Mouse (Mus musculus): ENCODE data around the gene Lrrc8a. TPM values are rescaled to one million over a fixed set of nuclear protein-coding genes. Genes with fewer than 3 reads are reported as not detected.

Lrrc8a gene
- polyA plus RNA-seq, 1 experiment from 2014 or later, result 34.0 TPM

- ATAC-seq (ENCODE audit: insufficient read depth, low FRiP score), result no peak
- Histone ChIP-seq H3K36me3 (ENCODE audit: control insufficient read depth, insufficient read depth, low read length) (0 out of 2 replicates have a peak, but pooled peaks cover 3% of the 10 kb centered on the region), H3K27ac (ENCODE audit: low read length) (no peak overlapping the region), H3K4me3 (replicated peaks; ENCODE audit: low read length) (no peak overlapping the region), H3K9me3 (replicated peaks; ENCODE audit: control insufficient read depth, low read length) (no peaks in the 10 kb centered on the region; the same call in 1 of the 2 replicates), H3K4me1 (ENCODE audit: control insufficient read depth, insufficient read depth, low read length) (peaks cover 23% of the 10 kb centered on the region), H3K4me2 (ENCODE audit: low read depth, low read length) (no peak overlapping the region), H3K27me3 (ENCODE audit: control insufficient read depth, insufficient read depth, low read length) (no peaks in the 10 kb centered on the region), H3K9ac (ENCODE audit: low read length) (no peak overlapping the region)
- 78% methylated on average over 5 of the region's 5 CpGs for WGBS
Observed at GRCm38 (mm10) chr2:30235593-30235992, 1.9 kb upstream of the Lrrc8a start.

DNA sequence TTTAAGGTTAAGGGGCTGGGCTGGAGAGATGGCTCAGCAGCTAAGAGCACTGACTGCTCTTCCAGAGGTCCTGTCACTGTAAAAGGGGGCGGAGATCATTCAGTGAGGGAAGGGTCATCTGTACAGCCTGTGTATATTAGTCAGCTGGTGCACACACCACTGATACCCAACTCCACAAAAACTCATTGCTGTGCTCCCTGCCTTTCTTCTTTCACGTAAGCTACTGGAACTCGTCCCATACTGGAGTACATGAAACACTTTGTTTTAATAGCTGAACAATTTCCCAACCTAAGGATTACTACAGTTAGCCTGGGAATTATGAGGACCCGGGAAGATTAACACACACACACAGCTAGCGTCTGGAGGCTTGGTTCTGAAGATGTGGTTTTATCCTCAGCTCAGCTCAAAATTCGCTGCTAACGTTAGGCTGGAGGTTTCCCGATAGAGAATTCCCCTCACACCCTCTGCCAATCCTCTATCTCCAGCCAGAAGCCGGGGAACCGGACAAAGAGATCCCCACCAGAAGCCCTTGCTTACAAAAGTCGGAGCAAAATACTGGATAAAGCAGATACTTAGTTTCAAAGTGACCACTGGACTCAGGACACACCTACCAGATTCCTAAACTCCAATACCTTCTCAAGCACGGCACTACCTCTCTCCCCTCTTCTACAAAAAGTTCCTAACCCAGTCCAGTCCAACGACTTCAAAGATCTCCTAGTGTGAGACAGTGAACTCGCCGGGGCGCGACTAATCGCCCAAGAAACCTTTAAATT lies 903 bp upstream of the Lrrc8a start:
- WGBS, result 2% methylated on average over 18 of the region's 18 CpGs

GRCm38 (mm10) chr2:30237881-30238280 lies 366 bp downstream of the Lrrc8a start:
- H3K27me3 ChIP-seq (ENCODE audit: control insufficient read depth, insufficient read depth, low read length), result no peaks in the 10 kb centered on the region
- H3K27ac ChIP-seq (ENCODE audit: low read length), result peak overlapping the region; percentile 86
- under 1% methylated on average over 38 of the region's 42 CpGs for WGBS
- H3K4me1 ChIP-seq (ENCODE audit: control insufficient read depth, insufficient read depth, low read length), result peaks cover 26% of the 10 kb centered on the region
- H3K4me2 ChIP-seq (ENCODE audit: low read depth, low read length), result peak overlapping the region; percentile 83
- peak overlapping the region; percentile 84 for H3K4me3 ChIP-seq (replicated peaks; ENCODE audit: low read length)
- ATAC-seq (ENCODE audit: insufficient read depth, low FRiP score), result peak; percentile 89
- H3K36me3 ChIP-seq (ENCODE audit: control insufficient read depth, insufficient read depth, low read length), result peaks cover 17% of the 10 kb centered on the region
- H3K9me3 ChIP-seq (replicated peaks; ENCODE audit: control insufficient read depth, low read length), result no peaks in the 10 kb centered on the region
- peak overlapping the region; percentile 90 for H3K9ac ChIP-seq (ENCODE audit: low read length)

More for the DNA sequence above, 903 bp upstream of the Lrrc8a start:
- H3K9ac ChIP-seq (ENCODE audit: low read length), result peak overlapping the region; percentile 84
- H3K4me3 ChIP-seq (replicated peaks; ENCODE audit: low read length), result peak overlapping the region; percentile 84
- peaks cover 23% of the 10 kb centered on the region for H3K4me1 ChIP-seq (ENCODE audit: control insufficient read depth, insufficient read depth, low read length)
- peak overlapping the region; percentile 92 for H3K4me2 ChIP-seq (ENCODE audit: low read depth, low read length)
- H3K27ac ChIP-seq (ENCODE audit: low read length), result peak overlapping the region; percentile 52
- no peaks in the 10 kb centered on the region for H3K9me3 ChIP-seq (replicated peaks; ENCODE audit: control insufficient read depth, low read length)
- no peak for ATAC-seq (ENCODE audit: insufficient read depth, low FRiP score)
- no peaks in the 10 kb centered on the region for H3K27me3 ChIP-seq (ENCODE audit: control insufficient read depth, insufficient read depth, low read length)
- H3K36me3 ChIP-seq (ENCODE audit: control insufficient read depth, insufficient read depth, low read length), result peaks cover 14% of the 10 kb centered on the region

DNA sequence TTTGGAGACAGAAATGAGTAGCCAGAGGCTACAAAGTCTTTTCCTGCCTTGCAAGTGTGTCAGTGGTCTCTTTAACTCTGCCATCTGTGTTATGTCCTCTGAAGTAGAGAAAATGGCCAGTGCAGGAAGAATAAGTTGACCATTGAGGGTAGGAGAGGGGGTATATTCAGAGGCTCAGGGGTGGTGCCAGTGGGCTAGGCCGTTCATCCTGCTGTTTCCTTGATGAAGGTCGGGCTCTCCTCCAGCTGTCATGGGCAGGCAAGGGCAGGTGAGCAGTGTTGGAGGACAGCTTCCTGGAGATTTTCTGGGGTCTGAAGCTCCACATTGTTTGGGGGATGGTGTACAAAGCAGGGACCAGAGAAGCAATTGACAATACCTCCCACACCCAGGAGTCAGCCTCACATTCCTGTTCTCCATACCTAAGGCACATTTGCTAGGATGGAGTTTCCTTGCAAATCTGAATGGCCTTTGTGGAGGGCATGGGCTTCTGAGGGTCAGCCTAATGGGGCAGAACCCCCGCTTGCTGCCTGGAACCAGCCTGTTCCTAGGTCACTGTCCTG lies 1.5 kb downstream of the Lrrc8a start:
- peak overlapping the region; percentile 83 for H3K4me2 ChIP-seq (ENCODE audit: low read depth, low read length)
- H3K9ac ChIP-seq (ENCODE audit: low read length), result peak overlapping the region; percentile 90
- no peaks in the 10 kb centered on the region for H3K27me3 ChIP-seq (ENCODE audit: control insufficient read depth, insufficient read depth, low read length)
- ATAC-seq (ENCODE audit: insufficient read depth, low FRiP score), result no peak
- H3K9me3 ChIP-seq (replicated peaks; ENCODE audit: control insufficient read depth, low read length), result no peaks in the 10 kb centered on the region
- 54% methylated on average over 3 of the region's 3 CpGs for WGBS
- H3K4me1 ChIP-seq (ENCODE audit: control insufficient read depth, insufficient read depth, low read length), result peaks cover 27% of the 10 kb centered on the region
- peak overlapping the region; percentile 86; the same call in 1 of the 2 replicates for H3K27ac ChIP-seq (ENCODE audit: low read length)
- H3K36me3 ChIP-seq (ENCODE audit: control insufficient read depth, insufficient read depth, low read length), result peaks cover 17% of the 10 kb centered on the region
- H3K4me3 ChIP-seq (replicated peaks; ENCODE audit: low read length), result peak overlapping the region; percentile 84

GRCm38 (mm10) chr2:30239777-30240176 lies 2.3 kb downstream of the Lrrc8a start:
- H3K27ac ChIP-seq (ENCODE audit: low read length), result peak overlapping the region; percentile 86; the same call in 1 of the 2 replicates
- no peak overlapping the region for H3K9ac ChIP-seq (ENCODE audit: low read length)
- peaks cover 17% of the 10 kb centered on the region for H3K36me3 ChIP-seq (ENCODE audit: control insufficient read depth, insufficient read depth, low read length)
- peak overlapping the region; percentile 83; the same call in 1 of the 2 replicates for H3K4me2 ChIP-seq (ENCODE audit: low read depth, low read length)
- H3K9me3 ChIP-seq (replicated peaks; ENCODE audit: control insufficient read depth, low read length), result no peaks in the 10 kb centered on the region
- peak overlapping the region; percentile 84; the same call in 1 of the 2 replicates for H3K4me3 ChIP-seq (replicated peaks; ENCODE audit: low read length)
- no peaks in the 10 kb centered on the region for H3K27me3 ChIP-seq (ENCODE audit: control insufficient read depth, insufficient read depth, low read length)
- 68% methylated on average over 4 of the region's 4 CpGs for WGBS
- peaks cover 35% of the 10 kb centered on the region for H3K4me1 ChIP-seq (ENCODE audit: control insufficient read depth, insufficient read depth, low read length)
- ATAC-seq (ENCODE audit: insufficient read depth, low FRiP score), result no peak

DNA sequence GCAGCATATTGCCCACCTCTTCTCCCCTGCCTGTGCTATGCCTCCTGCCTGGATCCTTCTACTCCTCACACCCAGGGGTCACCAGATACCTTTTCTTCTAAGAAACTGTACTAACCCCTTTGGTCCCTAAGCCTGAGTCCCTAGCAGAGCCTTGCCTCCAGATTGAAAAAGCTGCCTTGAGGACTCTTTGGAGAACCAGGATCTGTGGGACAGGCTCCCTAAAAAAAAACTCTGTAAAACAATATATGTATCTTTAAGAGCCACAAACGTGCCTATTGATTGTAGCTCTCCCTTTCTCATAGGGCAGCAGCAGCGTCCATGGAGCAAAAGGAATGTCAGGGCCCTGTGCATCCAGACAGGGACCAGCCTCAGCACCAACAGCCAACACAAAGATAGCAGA lies 2.8 kb downstream of the Lrrc8a start, which contains the start of gene Gm28035:
Gm28035 (plus strand) TSS at position 301 of the 400 bp plus-strand sequence.
- Histone ChIP-seq H3K4me2 (ENCODE audit: low read depth, low read length) (peak within 1 kb of the TSS; percentile 83), H3K4me3 (replicated peaks; ENCODE audit: low read length) (peak within 1 kb of the TSS; percentile 84), H3K36me3 (ENCODE audit: control insufficient read depth, insufficient read depth, low read length) (peaks cover 17% of the 10 kb centered on the region), H3K4me1 (ENCODE audit: control insufficient read depth, insufficient read depth, low read length) (peaks cover 38% of the 10 kb centered on the region), H3K9me3 (replicated peaks; ENCODE audit: control insufficient read depth, low read length) (no peaks in the 10 kb centered on the region), H3K27me3 (ENCODE audit: control insufficient read depth, insufficient read depth, low read length) (no peaks in the 10 kb centered on the region), H3K27ac (ENCODE audit: low read length) (peak within 1 kb of the TSS; percentile 86; the same call in 1 of the 2 replicates), H3K9ac (ENCODE audit: low read length) (peak within 1 kb of the TSS; percentile 90)
- 76% methylated on average over 2 of the region's 2 CpGs for WGBS
- ATAC-seq (ENCODE audit: insufficient read depth, low FRiP score), result no peak

GRCm38 (mm10) chr2:30242509-30242908 lies 5.0 kb downstream of the Lrrc8a start:
- Histone ChIP-seq H3K9ac (ENCODE audit: low read length) (no peak overlapping the region), H3K36me3 (ENCODE audit: control insufficient read depth, insufficient read depth, low read length) (peaks cover 17% of the 10 kb centered on the region), H3K4me1 (ENCODE audit: control insufficient read depth, insufficient read depth, low read length) (peaks cover 35% of the 10 kb centered on the region), H3K4me3 (replicated peaks; ENCODE audit: low read length) (no peak overlapping the region), H3K27ac (ENCODE audit: low read length) (peak overlapping the region; percentile 71), H3K27me3 (ENCODE audit: control insufficient read depth, insufficient read depth, low read length) (no peaks in the 10 kb centered on the region), H3K4me2 (ENCODE audit: low read depth, low read length) (no peak overlapping the region), H3K9me3 (replicated peaks; ENCODE audit: control insufficient read depth, low read length) (no peaks in the 10 kb centered on the region)
- ATAC-seq (ENCODE audit: insufficient read depth, low FRiP score), result no peak
- 41% methylated on average over 4 of the region's 4 CpGs for WGBS

DNA sequence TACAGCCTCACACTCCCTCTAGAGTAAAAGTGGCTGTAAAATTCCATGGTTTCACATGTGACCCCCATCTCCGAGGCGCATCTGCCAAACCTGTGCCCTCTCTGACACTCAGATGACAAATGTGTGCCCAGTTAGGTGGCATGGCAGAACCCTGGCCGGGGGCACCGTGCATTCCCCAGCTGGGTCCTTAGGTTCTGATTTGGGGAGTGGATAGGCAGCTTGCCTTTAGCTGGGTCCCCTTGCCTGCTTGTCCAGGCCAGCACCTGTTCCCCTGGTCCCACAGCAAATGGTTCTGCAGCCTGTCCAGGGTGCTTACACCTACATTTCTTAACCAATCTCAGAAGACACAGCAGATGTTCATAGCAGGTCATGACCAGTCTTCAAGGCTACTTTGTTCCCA lies 5.9 kb downstream of the Lrrc8a start:
- no peak for ATAC-seq (ENCODE audit: insufficient read depth, low FRiP score)
- Histone ChIP-seq H3K36me3 (ENCODE audit: control insufficient read depth, insufficient read depth, low read length) (peaks cover 17% of the 10 kb centered on the region), H3K9me3 (replicated peaks; ENCODE audit: control insufficient read depth, low read length) (no peaks in the 10 kb centered on the region), H3K27me3 (ENCODE audit: control insufficient read depth, insufficient read depth, low read length) (no peaks in the 10 kb centered on the region), H3K4me1 (ENCODE audit: control insufficient read depth, insufficient read depth, low read length) (peaks cover 33% of the 10 kb centered on the region), H3K4me2 (ENCODE audit: low read depth, low read length) (no peak overlapping the region), H3K4me3 (replicated peaks; ENCODE audit: low read length) (no peak overlapping the region), H3K27ac (ENCODE audit: low read length) (no peak overlapping the region), H3K9ac (ENCODE audit: low read length) (no peak overlapping the region)
- 93% methylated on average over 4 of the region's 4 CpGs for WGBS

DNA sequence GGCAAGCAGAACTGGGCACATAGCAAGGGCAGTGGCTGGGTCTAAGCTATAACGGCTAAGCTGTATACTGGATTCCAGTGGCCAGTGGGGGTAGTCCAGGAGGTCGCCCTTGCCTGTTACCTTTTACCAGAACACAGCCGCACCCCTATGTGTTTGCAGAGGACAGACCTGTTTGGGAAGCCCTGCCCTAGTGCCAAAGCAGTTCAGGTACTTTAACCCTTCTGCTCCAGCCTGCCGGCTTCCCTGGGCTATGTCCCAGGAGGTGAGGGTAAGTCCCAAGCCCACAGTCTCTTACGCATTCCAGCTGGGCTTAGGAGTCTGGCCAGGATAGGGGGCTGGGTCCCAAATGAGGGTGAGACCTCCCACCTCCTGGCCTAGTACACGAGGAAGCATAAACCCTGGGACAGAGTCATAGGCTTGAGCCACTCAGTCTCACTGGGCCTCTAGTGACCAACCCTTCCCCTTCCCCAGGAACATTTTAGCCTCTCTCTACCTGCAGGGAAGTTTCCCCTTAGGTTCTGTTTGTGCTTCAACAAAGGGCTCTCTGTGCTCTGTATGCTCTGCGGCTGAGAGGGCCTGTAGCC lies 7.2 kb downstream of the Lrrc8a start:
- Histone ChIP-seq H3K4me3 (replicated peaks; ENCODE audit: low read length) (no peak overlapping the region), H3K27me3 (ENCODE audit: control insufficient read depth, insufficient read depth, low read length) (no peaks in the 10 kb centered on the region), H3K27ac (ENCODE audit: low read length) (peak overlapping the region; percentile 91), H3K36me3 (ENCODE audit: control insufficient read depth, insufficient read depth, low read length) (peaks cover 17% of the 10 kb centered on the region), H3K4me1 (ENCODE audit: control insufficient read depth, insufficient read depth, low read length) (peaks cover 20% of the 10 kb centered on the region), H3K4me2 (ENCODE audit: low read depth, low read length) (peak overlapping the region; percentile 25), H3K9ac (ENCODE audit: low read length) (peak overlapping the region; percentile 57), H3K9me3 (replicated peaks; ENCODE audit: control insufficient read depth, low read length) (no peaks in the 10 kb centered on the region)
- WGBS, result 51% methylated on average over 7 of the region's 7 CpGs
- peak; percentile 61; the same call in 1 of the 2 replicates for ATAC-seq (ENCODE audit: insufficient read depth, low FRiP score)
